Mouse (Mus musculus) midbrain, embryonic 16.5 days (tissue): ENCODE measurements around the gene Kdr. TPM values are rescaled to one million over a fixed set of nuclear protein-coding genes. Genes with fewer than 3 reads are reported as not detected.
A peak's percentile ranks its signal among the peaks of the same experiment; 100 is the strongest.

ENCODE experiments used
- ATAC-seq: fragments of 200-750 bp; cut with Nextera tagmentation; 2 replicates; pipeline ENCODE4 v1.8.0; 2017; ENCODE audit warnings: moderate TSS enrichment
- H3K27ac ChIP-seq: fragments of 300-500 bp; sonication (generic); 2 replicates; pipeline ENCODE4 v1.5.1; 2014; ENCODE audit warnings: mild to moderate bottlenecking, low read length, mixed read lengths
- H3K27me3 ChIP-seq: fragments of 300-500 bp; sonication (generic); 2 replicates; pipeline ENCODE4 v1.6.1; 2014; ENCODE audit warnings: low read depth, low read length, mixed read lengths; ENCODE audit not compliant: control insufficient read depth, insufficient read depth
- H3K36me3 ChIP-seq: fragments of 300-500 bp; sonication (generic); 2 replicates; pipeline ENCODE4 v1.6.1; 2014; ENCODE audit warnings: mild to moderate bottlenecking, low read length, moderate library complexity, mixed read lengths; ENCODE audit not compliant: control insufficient read depth, insufficient read depth
- H3K4me1 ChIP-seq: fragments of 300-500 bp; sonication (generic); 2 replicates; pipeline ENCODE4 v1.6.1; 2014; ENCODE audit warnings: mild to moderate bottlenecking, low read length, mixed read lengths; ENCODE audit not compliant: control insufficient read depth, insufficient read depth
- H3K4me2 ChIP-seq: fragments of 300-500 bp; sonication (generic); 2 replicates; pipeline ENCODE4 v1.6.1; 2014; ENCODE audit warnings: mild to moderate bottlenecking, low read length, mixed read lengths
- H3K4me3 ChIP-seq: fragments of 300-500 bp; sonication (generic); 2 replicates; pipeline ENCODE4 v1.5.1; 2014; ENCODE audit warnings: low read depth, mild to moderate bottlenecking, low read length, moderate library complexity, mixed read lengths
- H3K9ac ChIP-seq: fragments of 300-500 bp; sonication (generic); 2 replicates; pipeline ENCODE4 v1.6.1; 2014; ENCODE audit warnings: low read depth, low read length, mixed read lengths
- H3K9me3 ChIP-seq: fragments of 300-500 bp; sonication (generic); replicated peaks from 2 replicates; pipeline ENCODE4 v1.6.1; 2014; ENCODE audit warnings: mild to moderate bottlenecking, low read length, mixed read lengths; ENCODE audit not compliant: control insufficient read depth, poor library complexity, severe bottlenecking
- WGBS: fragments of 180-500 bp; shearing (Covaris S2); extraction: QIAGEN DNeasy Blood & Tissue Kit; methylation state at CpG from one replicate; pipeline ENCODE4 v1.1.7; 2014; 5-methylcytosine and 5-hydroxymethylcytosine counted together
- polyA plus RNA-seq: library from polyadenylated mRNA; unstranded; fragments of >200 nt; fragmentation: Nextera tagmentation; extraction: Ambion mirVana; gene quantifications from 2 replicates; pipeline ENCODE4 v1.2.1, GENCODE M21; 2015

Kdr gene
- 22.7 and 26.4 TPM in 2 replicates for polyA plus RNA-seq

GRCm38 (mm10) chr5:75978374-75979100 lies at the start of gene Kdr:
Gene Kdr, minus strand, starts transcription at chr5:75978458.
- H3K4me2 ChIP-seq, result peak within 1 kb of the TSS; percentile 100
- peak within 1 kb of the TSS; percentile 70 for H3K4me3 ChIP-seq
- H3K27ac ChIP-seq, result peak within 1 kb of the TSS; percentile 33; the same call in 1 of the 2 replicates
- WGBS, result under 1% methylated on average over 37 of the region's 37 CpGs
- H3K9ac ChIP-seq, result peak within 1 kb of the TSS; percentile 73
- no peaks in the 10 kb centered on the region for H3K9me3 ChIP-seq
- H3K36me3 ChIP-seq, result no peaks in the 10 kb centered on the region
- peak; percentile 84 for ATAC-seq
- H3K4me1 ChIP-seq, result peaks cover 25% of the 10 kb centered on the region
- H3K27me3 ChIP-seq, result peaks cover 31% of the 10 kb centered on the region

GRCm38 (mm10) chr5:76026805-76027204 lies 48.5 kb upstream of the Kdr start:
- Histone ChIP-seq H3K36me3 (no peaks in the 10 kb centered on the region), H3K4me3 (no peak overlapping the region), H3K27ac (no peak overlapping the region), H3K9me3 (no peaks in the 10 kb centered on the region), H3K9ac (no peak overlapping the region), H3K4me1 (no peaks in the 10 kb centered on the region), H3K4me2 (no peak overlapping the region), H3K27me3 (no peaks in the 10 kb centered on the region)
- ATAC-seq, result no peak
- 71% methylated on average over 6 of the region's 6 CpGs for WGBS

GRCm38 (mm10) chr5:76025996-76026665 lies 47.9 kb upstream of the Kdr start:
- H3K9me3 ChIP-seq, result no peaks in the 10 kb centered on the region
- no peaks in the 10 kb centered on the region for H3K36me3 ChIP-seq
- WGBS, result 47% methylated on average over 4 of the region's 4 CpGs
- no peaks in the 10 kb centered on the region for H3K4me1 ChIP-seq
- no peak overlapping the region for H3K4me2 ChIP-seq
- no peak overlapping the region for H3K27ac ChIP-seq
- H3K9ac ChIP-seq, result no peak overlapping the region
- H3K27me3 ChIP-seq, result no peaks in the 10 kb centered on the region
- H3K4me3 ChIP-seq, result no peak overlapping the region
- no peak for ATAC-seq

- no peaks in the 10 kb centered on the region for H3K4me1 ChIP-seq
- no peaks in the 10 kb centered on the region for H3K27me3 ChIP-seq
- H3K9ac ChIP-seq, result no peak overlapping the region
- no peak overlapping the region for H3K27ac ChIP-seq
- 78% methylated on average over 14 of the region's 14 CpGs for WGBS
- no peaks in the 10 kb centered on the region for H3K36me3 ChIP-seq
- ATAC-seq, result no peak
- H3K4me3 ChIP-seq, result no peak overlapping the region
- H3K9me3 ChIP-seq, result no peaks in the 10 kb centered on the region
- H3K4me2 ChIP-seq, result no peak overlapping the region
These were observed 44.9 kb upstream of the Kdr start for GRCm38 (mm10) chr5:76023011-76023773.

GRCm38 (mm10) chr5:76022436-76022835 lies 44.2 kb upstream of the Kdr start:
- 89% methylated on average over 6 of the region's 6 CpGs for WGBS

GRCm38 (mm10) chr5:76018321-76018720 lies 40.1 kb upstream of the Kdr start:
- H3K4me1 ChIP-seq, result no peaks in the 10 kb centered on the region
- H3K9ac ChIP-seq, result no peak overlapping the region
- no peak for ATAC-seq
- no peak overlapping the region for H3K4me3 ChIP-seq
- H3K27ac ChIP-seq, result no peak overlapping the region
- no peaks in the 10 kb centered on the region for H3K9me3 ChIP-seq
- 71% methylated on average over 5 of the region's 5 CpGs for WGBS
- no peak overlapping the region for H3K4me2 ChIP-seq
- H3K36me3 ChIP-seq, result no peaks in the 10 kb centered on the region
- no peaks in the 10 kb centered on the region for H3K27me3 ChIP-seq

More at GRCm38 (mm10) chr5:76022436-76022835, 44.2 kb upstream of the Kdr start:
- Histone ChIP-seq H3K27me3 (no peaks in the 10 kb centered on the region), H3K27ac (no peak overlapping the region), H3K9me3 (no peaks in the 10 kb centered on the region), H3K4me1 (no peaks in the 10 kb centered on the region), H3K36me3 (no peaks in the 10 kb centered on the region), H3K9ac (no peak overlapping the region), H3K4me2 (no peak overlapping the region), H3K4me3 (no peak overlapping the region)
- no peak for ATAC-seq

- Histone ChIP-seq H3K4me3 (no peak overlapping the region), H3K4me1 (no peaks in the 10 kb centered on the region), H3K27me3 (no peaks in the 10 kb centered on the region), H3K9ac (no peak overlapping the region), H3K36me3 (no peaks in the 10 kb centered on the region), H3K27ac (no peak overlapping the region), H3K9me3 (no peaks in the 10 kb centered on the region), H3K4me2 (no peak overlapping the region)
- 81% methylated on average over 8 of the region's 8 CpGs for WGBS
- ATAC-seq, result no peak
These were observed 37.8 kb upstream of the Kdr start for GRCm38 (mm10) chr5:76016086-76016485.

GRCm38 (mm10) chr5:76013881-76014431 lies 35.7 kb upstream of the Kdr start:
- Histone ChIP-seq H3K9me3 (no peaks in the 10 kb centered on the region), H3K27me3 (no peaks in the 10 kb centered on the region), H3K27ac (no peak overlapping the region), H3K36me3 (no peaks in the 10 kb centered on the region), H3K4me2 (no peak overlapping the region), H3K4me1 (no peaks in the 10 kb centered on the region), H3K4me3 (no peak overlapping the region), H3K9ac (no peak overlapping the region)
- ATAC-seq, result no peak
- WGBS, result 73% methylated on average over 7 of the region's 7 CpGs
